In the genomic region with DNA sequence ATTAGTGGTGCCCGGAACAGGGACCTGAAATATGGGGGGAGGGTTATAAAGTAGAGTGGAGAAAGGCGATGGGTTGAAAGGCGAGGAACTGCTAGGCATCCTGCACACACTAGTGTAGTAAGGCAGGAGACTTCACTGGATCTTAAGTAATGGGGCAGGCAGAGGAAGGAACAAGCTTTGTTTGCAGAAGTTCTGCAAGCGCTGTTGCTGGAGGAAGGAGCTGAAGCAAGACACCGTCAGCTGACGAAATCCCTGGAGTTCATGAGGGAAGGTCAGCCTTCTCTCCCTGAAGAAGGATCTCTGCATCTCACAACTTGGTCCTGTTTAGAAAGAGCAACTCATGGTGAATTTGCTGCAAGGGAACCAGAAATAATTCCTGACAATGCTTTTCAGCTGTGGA, we compare ENCODE assay signal across 43 mouse cellular contexts. TPM values are rescaled to one million over a fixed set of nuclear protein-coding genes. Genes with fewer than 3 reads are reported as not detected.
A peak's percentile ranks its signal among the peaks of the same experiment; 100 is the strongest.
DNase-seq lines count a peak whose midpoint lies in the region; ATAC-seq and TF ChIP-seq lines count a peak whose summit lies in the region.
"Had no signal": no experiment of that assay in that cellular context is flagged by ENCODE, and none has a peak within 500 bp of the region (broad histone marks: within the 10 kb centered on the region; RNA-seq: fewer than 3 reads in every experiment).

No protein-coding gene starts in this region.

- no peak overlapping the region for H3K4me3 ChIP-seq in heart, embryonic 10.5 days
- H3K4me3 ChIP-seq in heart, embryonic 11.5 days (ENCODE audit: low read depth, low read length): no peak overlapping the region
- no peak overlapping the region for H3K4me3 ChIP-seq in lung, postnatal 0 days (ENCODE audit: low read depth, low read length)
- H3K4me3 ChIP-seq in hindbrain, embryonic 10.5 days: no peak overlapping the region
- H3K4me3 ChIP-seq: embryonic facial prominence, embryonic 12.5 days; gastrocnemius, adult 2 months; heart, adult 2 months; hindbrain, embryonic 12.5 days; liver, embryonic 12.5 days had no signal

- no peak for TF ChIP-seq CTCF in lung, postnatal 0 days (IDR thresholded peaks at IDR 0.05)

- peak; percentile 61 for DNase-seq in heart, embryonic 10.5 days (ENCODE audit: low spot score)
- DNase-seq in lung, postnatal 0 days (ENCODE audit: low spot score): peak; percentile 15
- no peak for DNase-seq in lung, postnatal 14 days
- no peak for DNase-seq in hindbrain, embryonic 10.5 days (ENCODE audit: low spot score)
- DNase-seq in thymus, postnatal 0 days (ENCODE audit: low spot score): no peak
- DNase-seq: adrenal gland, adult 8-10 months; cerebellum, adult 11 months; cerebellum, adult 9-10 months; cerebellum, postnatal 36 days; embryo, embryonic 11 days; gastrocnemius, adult 2 months; gastrocnemius, postnatal 36 days; heart, adult 2 months; heart, postnatal 14 days; kidney, adult 9 months; kidney, postnatal 10 days; lung, embryonic 14.5 days; retina, postnatal 1 day; right cerebral cortex, postnatal 25 days; spleen, adult 18-20 months; thymus, adult 18-20 months; thymus, postnatal 36 days had no signal

- H3K9ac ChIP-seq in heart, embryonic 11.5 days (ENCODE audit: low read depth, low read length): no peak overlapping the region
- no peak overlapping the region for H3K9ac ChIP-seq in lung, postnatal 0 days (replicated peaks; ENCODE audit: low read depth)
- H3K9ac ChIP-seq: embryonic facial prominence, embryonic 12.5 days; hindbrain, embryonic 12.5 days; liver, embryonic 12.5 days; lung, embryonic 14.5 days had no signal

- no peak for TF ChIP-seq EP300 in lung, postnatal 0 days (IDR thresholded peaks at IDR 0.05)

- H3K4me1 ChIP-seq in heart, embryonic 10.5 days: no peaks in the 10 kb centered on the region
- no peaks in the 10 kb centered on the region for H3K4me1 ChIP-seq in heart, embryonic 11.5 days (ENCODE audit: control insufficient read depth, insufficient read depth, low read length)
- no peaks in the 10 kb centered on the region for H3K4me1 ChIP-seq in lung, postnatal 0 days (ENCODE audit: insufficient read depth, low read depth, low read length)
- no peaks in the 10 kb centered on the region for H3K4me1 ChIP-seq in hindbrain, embryonic 10.5 days (replicated peaks)
- H3K4me1 ChIP-seq: embryonic facial prominence, embryonic 12.5 days; hindbrain, embryonic 12.5 days; liver, embryonic 12.5 days had no signal

- H3K27me3 ChIP-seq in heart, embryonic 10.5 days (ENCODE audit: insufficient read depth, poor library complexity, severe bottlenecking): no peaks in the 10 kb centered on the region
- H3K27me3 ChIP-seq in heart, embryonic 11.5 days (ENCODE audit: control insufficient read depth, insufficient read depth, low read length): no peaks in the 10 kb centered on the region
- no peaks in the 10 kb centered on the region for H3K27me3 ChIP-seq in lung, postnatal 0 days (replicated peaks; ENCODE audit: insufficient read depth, low read length)
- H3K27me3 ChIP-seq in hindbrain, embryonic 10.5 days (ENCODE audit: insufficient read depth, poor library complexity, severe bottlenecking): no peaks in the 10 kb centered on the region
- H3K27me3 ChIP-seq: embryonic facial prominence, embryonic 12.5 days; hindbrain, embryonic 12.5 days; liver, embryonic 12.5 days had no signal

- H3K4me2 ChIP-seq in heart, embryonic 11.5 days: no peak overlapping the region
- no peak overlapping the region for H3K4me2 ChIP-seq in lung, postnatal 0 days (replicated peaks; ENCODE audit: low read depth, low read length)
- H3K4me2 ChIP-seq: embryonic facial prominence, embryonic 12.5 days; hindbrain, embryonic 12.5 days; liver, embryonic 12.5 days; lung, embryonic 14.5 days; midbrain, embryonic 11.5 days had no signal

- no peaks in the 10 kb centered on the region for H3K9me3 ChIP-seq in heart, embryonic 10.5 days
- no peaks in the 10 kb centered on the region for H3K9me3 ChIP-seq in heart, embryonic 11.5 days (replicated peaks; ENCODE audit: control insufficient read depth, low read length)
- no peaks in the 10 kb centered on the region for H3K9me3 ChIP-seq in lung, postnatal 0 days (ENCODE audit: low read length)
- no peaks in the 10 kb centered on the region for H3K9me3 ChIP-seq in hindbrain, embryonic 10.5 days
- H3K9me3 ChIP-seq: embryonic facial prominence, embryonic 12.5 days; G1E; hindbrain, embryonic 12.5 days; liver, embryonic 12.5 days had no signal

- 65% methylated on average over 6 of the region's 6 CpGs for WGBS in heart, embryonic 10.5 days
- 62% methylated on average over 6 of the region's 6 CpGs for WGBS in heart, embryonic 11.5 days (ENCODE audit: insufficient replicate concordance)
- WGBS in lung, postnatal 0 days: 45% methylated on average over 6 of the region's 6 CpGs
- WGBS in hindbrain, embryonic 10.5 days: 81% methylated on average over 6 of the region's 6 CpGs

- no peak overlapping the region for H3K27ac ChIP-seq in heart, embryonic 10.5 days
- no peak overlapping the region for H3K27ac ChIP-seq in heart, embryonic 11.5 days (ENCODE audit: low read depth, low read length)
- no peak overlapping the region for H3K27ac ChIP-seq in lung, postnatal 0 days (ENCODE audit: low read length)
- no peak overlapping the region for H3K27ac ChIP-seq in hindbrain, embryonic 10.5 days
- H3K27ac ChIP-seq: embryonic facial prominence, embryonic 12.5 days; gastrocnemius, adult 2 months; heart, adult 2 months; hindbrain, embryonic 12.5 days; hindbrain, postnatal 0 days; liver, embryonic 12.5 days; stomach, postnatal 0 days had no signal

- no peak for ATAC-seq in heart, embryonic 11.5 days (replicated peaks; ENCODE audit: insufficient number of reproducible peaks, low FRiP score, low TSS enrichment)
- ATAC-seq in lung, postnatal 0 days: no peak
- peak; percentile 13 to 79; a peak in 2 of 4 replicates for ATAC-seq in hematopoietic stem cell, adult 5-6 weeks (replicated peaks in 1 of 2; ENCODE audit: insufficient read depth in 1 of 2, low FRiP score in 2 of 2, low TSS enrichment in 1 of 2, low read depth in 1 of 2, poor library complexity in 2 of 2, severe bottlenecking in 2 of 2)
- peak; percentile 66 for ATAC-seq in monocyte, adult 5-6 weeks (replicated peaks; ENCODE audit: insufficient number of reproducible peaks, low FRiP score, low TSS enrichment, poor library complexity, severe bottlenecking)
- ATAC-seq: forebrain, embryonic 16.5 days; hindbrain, postnatal 0 days; intestine, embryonic 16.5 days; liver, embryonic 12.5 days; midbrain, embryonic 16.5 days had no signal

- no peaks in the 10 kb centered on the region for H3K36me3 ChIP-seq in heart, embryonic 10.5 days
- no peaks in the 10 kb centered on the region for H3K36me3 ChIP-seq in heart, embryonic 11.5 days (ENCODE audit: control insufficient read depth, insufficient read depth, low read length)
- no peaks in the 10 kb centered on the region for H3K36me3 ChIP-seq in lung, postnatal 0 days (ENCODE audit: insufficient read depth, low read length)
- no peaks in the 10 kb centered on the region for H3K36me3 ChIP-seq in hindbrain, embryonic 10.5 days
- H3K36me3 ChIP-seq: embryonic facial prominence, embryonic 12.5 days; G1E; hindbrain, embryonic 12.5 days; liver, embryonic 12.5 days had no signal

RNA-seq across cellular contexts. Expression of gene BC049730, which starts 6.0 kb away (rescaled TPM):
- polyA plus RNA-seq in heart, embryonic 10.5 days (2016; fragmentation: Nextera tagmentation; extraction: Ambion mirVana): not detected in 2 replicates
- not detected in 2 replicates for polyA plus RNA-seq in heart, embryonic 11.5 days (2014; fragmentation: Nextera tagmentation; extraction: Ambion mirVana)
- polyA plus RNA-seq in lung, postnatal 0 days (2015; fragmentation: Nextera tagmentation; extraction: Ambion mirVana): not detected in 2 replicates
- total RNA-seq in hematopoietic stem cell, adult 5-6 weeks (2017): not detected in 2 replicates
- not detected in 3 replicates for total RNA-seq in monocyte, adult 5-6 weeks (2017)
- polyA plus RNA-seq in hindbrain, embryonic 10.5 days (2016; fragmentation: Nextera tagmentation; extraction: Ambion mirVana): not detected in 2 replicates
- not detected in 2 replicates for polyA plus RNA-seq in thymus, postnatal 0 days (2015; fragmentation: Nextera tagmentation; extraction: Ambion mirVana)
- total RNA-seq: adrenal gland, adult 8-10 months; adrenal gland, postnatal 4 days; G1E; gastrocnemius, adult 2 months; gastrocnemius, postnatal 36 days; heart, adult 2 months; heart, postnatal 14 days; hindbrain, postnatal 0 days; layer of hippocampus, postnatal 10 days; left cerebral cortex, adult 18-20 months; left cerebral cortex, postnatal 14 days had no signal
- polyA plus RNA-seq: embryonic facial prominence, embryonic 12.5 days; forebrain, embryonic 16.5 days; G1E; heart, adult 2 months; heart, embryonic 14.5 days; hindbrain, embryonic 12.5 days; hindbrain, postnatal 0 days; intestine, embryonic 16.5 days; large intestine, adult 2 months; limb, embryonic 11.5 days; liver, embryonic 12.5 days; lung, embryonic 14.5 days; midbrain, embryonic 11.5 days; midbrain, embryonic 16.5 days; neural tube, embryonic 14.5 days; stomach, postnatal 0 days had no signal

RNA-seq across cellular contexts. Expression of gene Gm4763, which starts 11.7 kb away (rescaled TPM):
- not detected in 2 replicates for polyA plus RNA-seq in heart, embryonic 10.5 days (2016; fragmentation: Nextera tagmentation; extraction: Ambion mirVana)
- polyA plus RNA-seq in heart, embryonic 11.5 days (2014; fragmentation: Nextera tagmentation; extraction: Ambion mirVana): not detected in 2 replicates
- not detected in 2 replicates for polyA plus RNA-seq in lung, postnatal 0 days (2015; fragmentation: Nextera tagmentation; extraction: Ambion mirVana)
- not detected in 2 replicates for total RNA-seq in hematopoietic stem cell, adult 5-6 weeks (2017)
- total RNA-seq in monocyte, adult 5-6 weeks (2017): not detected in 3 replicates
- polyA plus RNA-seq in hindbrain, embryonic 10.5 days (2016; fragmentation: Nextera tagmentation; extraction: Ambion mirVana): not detected in 2 replicates
- polyA plus RNA-seq in thymus, postnatal 0 days (2015; fragmentation: Nextera tagmentation; extraction: Ambion mirVana): 0.31 TPM in 1 of 2 replicates, not detected in the other
- total RNA-seq: adrenal gland, adult 8-10 months; adrenal gland, postnatal 4 days; G1E; gastrocnemius, adult 2 months; gastrocnemius, postnatal 36 days; heart, adult 2 months; heart, postnatal 14 days; hindbrain, postnatal 0 days; layer of hippocampus, postnatal 10 days; left cerebral cortex, adult 18-20 months; left cerebral cortex, postnatal 14 days had no signal
- polyA plus RNA-seq: embryonic facial prominence, embryonic 12.5 days; forebrain, embryonic 16.5 days; G1E; heart, adult 2 months; heart, embryonic 14.5 days; hindbrain, embryonic 12.5 days; hindbrain, postnatal 0 days; intestine, embryonic 16.5 days; large intestine, adult 2 months; limb, embryonic 11.5 days; liver, embryonic 12.5 days; lung, embryonic 14.5 days; midbrain, embryonic 11.5 days; midbrain, embryonic 16.5 days; neural tube, embryonic 14.5 days; stomach, postnatal 0 days had no signal

RNA-seq across cellular contexts. Expression of gene Tex101, which starts 38.6 kb away (rescaled TPM):
- polyA plus RNA-seq in heart, embryonic 10.5 days (2016; fragmentation: Nextera tagmentation; extraction: Ambion mirVana): not detected in 2 replicates
- polyA plus RNA-seq in heart, embryonic 11.5 days (2014; fragmentation: Nextera tagmentation; extraction: Ambion mirVana): not detected in 2 replicates
- not detected in 2 replicates for polyA plus RNA-seq in lung, postnatal 0 days (2015; fragmentation: Nextera tagmentation; extraction: Ambion mirVana)
- total RNA-seq in hematopoietic stem cell, adult 5-6 weeks (2017): not detected in 2 replicates
- total RNA-seq in monocyte, adult 5-6 weeks (2017): not detected in 3 replicates
- polyA plus RNA-seq in hindbrain, embryonic 10.5 days (2016; fragmentation: Nextera tagmentation; extraction: Ambion mirVana): not detected in 2 replicates
- polyA plus RNA-seq in thymus, postnatal 0 days (2015; fragmentation: Nextera tagmentation; extraction: Ambion mirVana): not detected in 2 replicates
- total RNA-seq: adrenal gland, adult 8-10 months; adrenal gland, postnatal 4 days; gastrocnemius, adult 2 months; gastrocnemius, postnatal 36 days; heart, adult 2 months; heart, postnatal 14 days; hindbrain, postnatal 0 days; layer of hippocampus, postnatal 10 days; left cerebral cortex, adult 18-20 months; left cerebral cortex, postnatal 14 days had no signal
- polyA plus RNA-seq: embryonic facial prominence, embryonic 12.5 days; forebrain, embryonic 16.5 days; G1E; heart, embryonic 14.5 days; hindbrain, embryonic 12.5 days; hindbrain, postnatal 0 days; large intestine, adult 2 months; limb, embryonic 11.5 days; liver, embryonic 12.5 days; lung, embryonic 14.5 days; midbrain, embryonic 11.5 days; midbrain, embryonic 16.5 days; neural tube, embryonic 14.5 days had no signal

RNA-seq across cellular contexts. Expression of gene Cd177, which starts 45.1 kb away (rescaled TPM):
- polyA plus RNA-seq in heart, embryonic 10.5 days (2016; fragmentation: Nextera tagmentation; extraction: Ambion mirVana): not detected in 2 replicates
- polyA plus RNA-seq in heart, embryonic 11.5 days (2014; fragmentation: Nextera tagmentation; extraction: Ambion mirVana): 0.11 TPM in 1 of 2 replicates, not detected in the other
- polyA plus RNA-seq in lung, postnatal 0 days (2015; fragmentation: Nextera tagmentation; extraction: Ambion mirVana): 3.5 and 4.1 TPM in 2 replicates
- total RNA-seq in hematopoietic stem cell, adult 5-6 weeks (2017): 31.5 and 105 TPM in 2 replicates
- 1.9 to 6.7 TPM (median 5.2 TPM) in 3 replicates for total RNA-seq in monocyte, adult 5-6 weeks (2017)
- polyA plus RNA-seq in hindbrain, embryonic 10.5 days (2016; fragmentation: Nextera tagmentation; extraction: Ambion mirVana): not detected in 2 replicates
- 0.49 and 0.86 TPM in 2 replicates for polyA plus RNA-seq in thymus, postnatal 0 days (2015; fragmentation: Nextera tagmentation; extraction: Ambion mirVana)
- total RNA-seq: G1E; gastrocnemius, adult 2 months; gastrocnemius, postnatal 36 days; layer of hippocampus, postnatal 10 days; left cerebral cortex, adult 18-20 months; left cerebral cortex, postnatal 14 days had no signal
- polyA plus RNA-seq: heart, embryonic 14.5 days; limb, embryonic 11.5 days; midbrain, embryonic 11.5 days had no signal

Comparison
In these comparisons a context has a peak if more than half of its experiments do, and no peak if none do; other contexts are left out.
1. DNase-seq: peak in heart, embryonic 10.5 days (single experiment) and lung, postnatal 0 days (single experiment); none in lung, postnatal 14 days (single experiment), hindbrain, embryonic 10.5 days (single experiment) and thymus, postnatal 0 days (single experiment).
2. ATAC-seq: peak in hematopoietic stem cell, adult 5-6 weeks (2 of 2) and monocyte, adult 5-6 weeks (single experiment); none in heart, embryonic 11.5 days (single experiment) and lung, postnatal 0 days (single experiment).